Mouse (Mus musculus): Measurements from ENCODE around the gene Leap2. TPM values are rescaled to one million over a fixed set of nuclear protein-coding genes. Genes with fewer than 3 reads are reported as not detected.

The Leap2 gene
- polyA plus RNA-seq (2016; fragmentation: Nextera tagmentation; extraction: Ambion mirVana): not detected in 2 replicates

DNA sequence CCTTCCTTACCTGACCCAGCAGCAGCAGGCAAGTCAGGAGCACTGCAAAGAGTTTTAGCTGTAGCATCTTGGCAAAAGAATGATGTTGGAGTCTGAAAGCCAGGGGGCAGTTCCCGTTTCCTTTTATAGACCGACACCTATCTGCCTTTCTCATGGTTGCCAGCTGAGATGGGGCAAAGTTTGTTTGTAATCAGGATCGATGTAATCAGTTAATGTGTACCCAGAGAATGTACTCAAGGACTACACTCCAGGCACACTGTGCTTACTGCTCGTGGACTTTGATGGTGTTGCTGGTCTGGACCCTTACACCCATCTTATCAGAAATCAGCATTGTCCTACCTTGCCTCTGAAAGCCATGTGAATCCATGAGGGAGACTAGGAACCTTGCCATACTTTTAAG, at the start of gene Leap2:
Gene Leap2 (minus strand): TSS at position 135 of the 400 bp plus-strand sequence.
- Histone ChIP-seq H3K4me2 (no peak within 1 kb of the TSS), H3K27ac (ENCODE audit: poor library complexity, severe bottlenecking) (no peak within 1 kb of the TSS), H3K36me3 (peaks cover 38% of the 10 kb centered on the region), H3K27me3 (replicated peaks) (no peaks in the 10 kb centered on the region), H3K4me3 (no peak within 1 kb of the TSS), H3K9ac (no peak within 1 kb of the TSS), H3K9me3 (replicated peaks) (no peaks in the 10 kb centered on the region), H3K4me1 (replicated peaks) (peaks cover 25% of the 10 kb centered on the region)
- WGBS: 74% methylated on average over 4 of the region's 4 CpGs
- ATAC-seq (ENCODE audit: insufficient number of reproducible peaks, low FRiP score): no peak

DNA sequence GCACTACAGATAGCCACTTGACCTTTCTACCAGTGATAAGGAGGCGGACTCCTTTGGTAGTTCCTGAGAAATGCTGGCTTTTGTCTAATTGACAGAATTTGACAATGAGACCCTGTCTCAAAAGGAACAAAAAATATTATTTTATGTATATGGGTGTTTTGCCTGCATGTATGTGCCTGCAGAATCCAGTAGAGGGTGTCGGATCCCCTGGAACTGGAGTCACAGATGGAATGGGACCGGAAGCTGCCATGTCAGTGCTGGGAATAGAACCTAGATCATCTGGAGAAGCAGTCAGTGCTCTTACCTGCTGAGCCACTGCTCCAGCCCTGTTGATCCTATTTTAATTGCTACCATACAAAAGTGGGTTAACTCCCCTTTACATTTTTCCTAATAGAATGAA, 49.7 kb upstream of the Leap2 start:
- Histone ChIP-seq H3K4me1 (replicated peaks) (peaks cover 11% of the 10 kb centered on the region), H3K9me3 (replicated peaks) (no peaks in the 10 kb centered on the region; the same call in 1 of the 2 replicates), H3K36me3 (no peaks in the 10 kb centered on the region), H3K4me3 (no peak overlapping the region), H3K27ac (ENCODE audit: poor library complexity, severe bottlenecking) (no peak overlapping the region), H3K9ac (no peak overlapping the region), H3K4me2 (no peak overlapping the region), H3K27me3 (replicated peaks) (peaks cover 56% of the 10 kb centered on the region)
- 73% methylated on average over 3 of the region's 3 CpGs for whole genome bisulfite sequencing
- ATAC-seq (ENCODE audit: insufficient number of reproducible peaks, low FRiP score): no peak

DNA sequence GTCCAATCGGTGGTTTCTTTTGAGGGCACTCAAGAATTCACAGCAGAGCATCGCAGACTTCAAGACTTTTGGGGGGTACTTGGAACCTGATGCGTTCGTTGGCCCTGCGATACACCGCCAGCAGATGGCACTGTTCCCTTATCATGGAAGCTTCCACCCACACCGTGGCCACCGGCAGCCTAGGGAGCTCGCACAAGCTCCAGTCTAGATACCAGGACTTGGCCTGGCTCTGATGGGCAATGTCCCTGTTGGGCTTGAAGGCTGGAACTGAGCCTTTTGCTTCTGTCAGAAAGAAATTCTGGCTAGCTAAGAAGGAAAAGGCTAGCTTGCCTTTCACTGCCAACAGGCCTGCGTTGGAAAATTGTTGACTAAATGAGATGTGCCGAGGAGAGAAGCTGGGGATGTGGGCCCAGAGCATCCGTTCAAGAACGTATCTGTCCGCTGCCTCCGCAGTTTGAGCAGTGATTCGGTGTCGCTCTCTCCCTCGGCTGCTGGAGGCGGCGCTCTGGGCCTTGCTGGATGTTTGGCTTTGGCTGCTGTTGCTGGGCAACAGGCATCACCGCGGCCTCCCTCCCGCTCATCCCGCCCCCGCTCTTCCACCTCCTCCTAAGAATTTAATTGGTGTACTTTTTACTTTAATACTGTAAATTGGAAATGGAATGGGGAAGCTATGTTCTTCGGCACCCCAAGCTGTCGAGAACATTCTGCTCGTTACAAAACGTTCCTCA, 47.2 kb upstream of the Leap2 start, which contains the start of gene Gm9837:
Gene Gm9837 (minus strand): TSS at position 512 of the 728 bp plus-strand sequence.
- ATAC-seq (ENCODE audit: insufficient number of reproducible peaks, low FRiP score): 0 out of 2 replicates have a peak, but pooled peaks have one; percentile 70
- Histone ChIP-seq H3K27ac (ENCODE audit: poor library complexity, severe bottlenecking) (no peak within 1 kb of the TSS), H3K27me3 (replicated peaks) (peaks cover 59% of the 10 kb centered on the region), H3K9ac (no peak within 1 kb of the TSS), H3K4me1 (replicated peaks) (peaks cover 20% of the 10 kb centered on the region), H3K4me2 (peak within 1 kb of the TSS; percentile 64), H3K9me3 (replicated peaks) (no peaks in the 10 kb centered on the region; the same call in 1 of the 2 replicates), H3K36me3 (no peaks in the 10 kb centered on the region), H3K4me3 (peak within 1 kb of the TSS; percentile 24)
- WGBS: 4% methylated on average over 29 of the region's 29 CpGs

DNA sequence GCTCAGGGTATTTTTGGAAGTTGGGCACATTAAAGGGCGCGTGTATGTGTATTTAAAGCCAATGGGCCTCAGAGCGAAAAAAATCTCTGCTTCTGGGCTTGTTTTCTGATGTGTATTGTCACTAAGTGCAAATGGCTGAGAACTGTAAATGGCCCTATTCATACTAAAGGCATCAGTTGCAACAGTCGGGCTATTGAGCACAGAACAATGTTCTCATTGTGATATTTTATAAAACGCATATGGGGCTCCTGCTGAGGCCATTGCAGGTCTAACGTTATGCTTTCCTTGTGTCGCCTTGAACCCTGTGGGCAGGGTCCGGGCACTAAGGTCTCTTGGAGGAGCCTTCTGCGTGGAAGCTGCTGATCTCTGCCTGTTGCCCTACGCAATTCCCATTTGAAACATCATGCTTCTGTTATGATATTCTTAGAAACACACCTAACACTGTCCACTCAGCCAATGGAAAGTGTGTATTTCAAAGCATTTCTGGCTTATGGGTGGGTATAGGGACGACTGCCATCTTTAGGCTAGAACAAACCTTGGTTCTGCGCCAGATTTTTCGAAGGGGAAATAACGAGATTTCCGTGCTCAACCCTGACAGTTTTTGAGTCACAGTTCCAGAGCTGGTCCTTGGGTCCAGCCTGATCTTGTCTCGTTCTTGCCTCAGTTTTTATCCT, 46.5 kb upstream of the Leap2 start:
- Histone ChIP-seq H3K27ac (ENCODE audit: poor library complexity, severe bottlenecking) (no peak overlapping the region), H3K36me3 (0 out of 2 replicates have a peak, but pooled peaks cover 3% of the 10 kb centered on the region), H3K9me3 (replicated peaks) (no peaks in the 10 kb centered on the region; the same call in 1 of the 2 replicates), H3K4me2 (peak overlapping the region; percentile 64), H3K4me3 (no peak overlapping the region), H3K9ac (no peak overlapping the region), H3K4me1 (replicated peaks) (peaks cover 20% of the 10 kb centered on the region), H3K27me3 (replicated peaks) (peaks cover 59% of the 10 kb centered on the region)
- 37% methylated on average over 16 of the region's 16 CpGs for WGBS
- no peak for ATAC-seq (ENCODE audit: insufficient number of reproducible peaks, low FRiP score)

DNA sequence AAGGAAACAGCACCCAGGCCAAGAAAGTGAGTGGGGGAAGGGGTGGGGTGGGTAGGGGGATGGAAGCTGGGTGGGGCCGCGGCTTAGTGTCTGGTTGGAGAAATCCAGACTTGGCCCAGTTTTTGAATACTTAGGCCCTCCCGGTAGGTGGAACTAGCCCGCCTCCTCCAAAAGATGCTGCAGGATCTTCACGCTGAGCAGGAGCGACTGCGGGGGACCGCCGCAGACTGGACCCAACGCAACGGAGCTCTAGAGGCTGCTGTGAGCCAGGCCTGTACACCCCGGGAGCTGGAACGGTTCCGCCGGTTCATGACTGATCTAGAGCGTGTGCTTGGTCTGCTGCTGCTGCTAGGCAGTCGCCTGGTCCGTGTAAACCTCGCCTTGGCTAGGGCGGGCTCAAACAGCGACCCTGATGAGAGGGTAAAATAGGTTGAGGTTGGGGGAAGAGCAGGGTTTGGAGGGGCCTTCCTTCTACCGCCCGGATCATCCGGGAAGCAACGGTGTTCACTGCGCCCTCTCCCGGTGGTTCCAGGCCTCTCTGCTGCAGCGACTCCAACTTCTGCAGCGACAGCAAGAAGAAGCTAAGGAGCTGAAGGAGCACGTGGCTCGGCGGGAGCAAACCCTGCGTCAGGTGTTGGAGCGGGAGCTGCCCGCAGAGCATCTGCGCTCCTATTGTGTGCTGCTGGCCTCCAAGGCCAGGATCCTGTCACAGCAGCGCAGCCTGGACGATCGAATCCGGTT, 43.4 kb upstream of the Leap2 start:
- ATAC-seq (ENCODE audit: insufficient number of reproducible peaks, low FRiP score): peak; percentile 13; the same call in 1 of the 2 replicates

DNA sequence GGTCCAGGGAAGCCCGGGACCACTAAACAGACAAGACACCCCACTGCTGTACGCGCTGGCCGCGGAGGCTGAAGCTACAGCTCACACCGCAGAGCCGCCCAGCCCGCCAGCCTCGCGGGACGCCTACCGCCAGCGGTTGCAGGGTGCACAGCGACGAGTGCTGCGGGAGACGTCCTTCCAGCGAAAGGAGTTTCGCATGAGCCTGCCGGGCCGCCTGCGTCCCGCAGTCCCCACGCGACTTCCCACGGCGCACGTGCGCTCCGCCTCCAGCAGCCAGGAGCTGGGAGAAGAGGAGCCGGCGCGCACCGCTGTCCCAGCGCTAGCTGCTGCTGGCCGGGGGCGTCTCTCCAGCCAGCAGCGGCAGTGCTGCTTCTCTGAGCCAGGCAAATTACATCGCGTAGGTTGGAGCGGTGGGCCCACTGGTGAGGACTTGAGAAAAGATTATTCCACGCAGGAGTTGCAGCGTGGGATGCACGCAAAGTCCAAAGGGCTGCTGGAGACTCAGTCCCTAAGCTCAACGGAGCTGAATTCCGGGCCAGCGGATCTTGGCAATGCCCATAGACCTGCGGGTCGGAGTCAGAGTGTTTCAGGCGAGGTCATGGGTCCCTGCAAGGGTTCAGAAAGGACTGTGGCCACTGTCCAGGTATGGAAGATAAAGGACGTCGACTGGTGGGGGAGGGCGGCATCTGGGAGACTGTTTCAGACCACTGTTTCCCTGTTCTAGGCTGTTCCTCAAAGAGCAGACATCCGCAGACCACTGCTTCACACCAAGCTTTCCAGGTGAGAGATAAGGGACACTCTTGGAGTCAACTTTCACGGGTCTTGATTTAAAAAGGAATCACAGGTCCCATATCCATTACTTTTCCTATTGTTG, 40.8 kb upstream of the Leap2 start:
- no peak for ATAC-seq (ENCODE audit: insufficient number of reproducible peaks, low FRiP score)
- H3K9me3 ChIP-seq (replicated peaks): no peaks in the 10 kb centered on the region
- peaks cover 68% of the 10 kb centered on the region for H3K27me3 ChIP-seq (replicated peaks)
- peak overlapping the region; percentile 47 for H3K9ac ChIP-seq
- peak overlapping the region; percentile 81 for H3K4me2 ChIP-seq
- 8% methylated on average over 55 of the region's 55 CpGs for WGBS
- peak overlapping the region; percentile 49 for H3K4me3 ChIP-seq
- H3K4me1 ChIP-seq (replicated peaks): peaks cover 21% of the 10 kb centered on the region
- no peak overlapping the region for H3K27ac ChIP-seq (ENCODE audit: poor library complexity, severe bottlenecking)
- H3K36me3 ChIP-seq: 0 out of 2 replicates have a peak, but pooled peaks cover 3% of the 10 kb centered on the region

More for the DNA sequence above, 43.4 kb upstream of the Leap2 start:
- H3K27me3 ChIP-seq (replicated peaks): peaks cover 72% of the 10 kb centered on the region
- WGBS: 8% methylated on average over 40 of the region's 40 CpGs
- H3K36me3 ChIP-seq: 0 out of 2 replicates have a peak, but pooled peaks cover 3% of the 10 kb centered on the region
- peaks cover 31% of the 10 kb centered on the region for H3K4me1 ChIP-seq (replicated peaks)
- H3K9ac ChIP-seq: peak overlapping the region; percentile 53
- H3K4me2 ChIP-seq: peak overlapping the region; percentile 68
- H3K4me3 ChIP-seq: peak overlapping the region; percentile 39
- no peaks in the 10 kb centered on the region for H3K9me3 ChIP-seq (replicated peaks)
- H3K27ac ChIP-seq (ENCODE audit: poor library complexity, severe bottlenecking): no peak overlapping the region

DNA sequence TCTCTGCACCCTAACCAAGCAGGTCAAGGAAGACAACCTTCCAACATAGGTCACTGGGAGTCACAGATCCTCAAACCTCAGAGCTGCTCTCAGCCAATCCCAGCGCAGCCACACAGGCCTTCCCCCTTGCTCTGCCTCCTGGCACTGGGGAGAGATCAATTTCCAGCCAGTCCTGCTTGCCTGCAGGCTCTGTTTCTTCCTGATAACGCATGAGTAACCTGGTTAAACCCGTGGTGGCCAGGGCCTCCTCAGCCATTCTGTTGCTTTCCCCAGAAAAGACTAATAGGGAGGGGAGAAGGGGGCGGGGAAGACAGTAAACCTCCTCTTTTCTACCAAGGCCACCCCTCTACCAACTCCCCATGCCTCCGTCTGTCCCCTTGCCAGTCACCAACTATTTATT, 38.8 kb upstream of the Leap2 start:
- Histone ChIP-seq H3K4me1 (replicated peaks) (peaks cover 19% of the 10 kb centered on the region), H3K4me3 (no peak overlapping the region), H3K9me3 (replicated peaks) (no peaks in the 10 kb centered on the region), H3K4me2 (no peak overlapping the region), H3K27me3 (replicated peaks) (peaks cover 72% of the 10 kb centered on the region), H3K9ac (no peak overlapping the region), H3K36me3 (0 out of 2 replicates have a peak, but pooled peaks cover 3% of the 10 kb centered on the region), H3K27ac (ENCODE audit: poor library complexity, severe bottlenecking) (no peak overlapping the region)
- no peak for ATAC-seq (ENCODE audit: insufficient number of reproducible peaks, low FRiP score)
- 30% methylated on average over 5 of the region's 5 CpGs for WGBS

DNA sequence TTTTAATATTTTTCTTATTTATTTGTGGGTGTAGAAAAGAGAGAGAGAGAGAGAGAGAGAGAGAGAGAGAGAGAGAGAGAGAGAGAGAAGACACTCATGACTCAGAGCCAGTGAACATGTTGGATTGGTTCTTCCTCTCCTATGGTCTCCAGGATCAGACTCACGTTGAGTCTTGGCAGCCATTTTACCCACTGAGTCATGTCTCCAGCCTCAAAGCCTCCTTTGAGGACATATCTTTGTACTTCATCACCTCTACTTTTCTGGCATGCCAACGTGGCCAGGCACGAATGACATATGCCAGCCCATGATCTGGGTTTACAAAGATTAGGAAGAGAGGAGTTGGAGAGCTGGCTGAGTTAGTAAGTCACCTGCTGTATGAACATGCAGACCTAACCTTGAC, 37.2 kb upstream of the Leap2 start:
- H3K36me3 ChIP-seq: 0 out of 2 replicates have a peak, but pooled peaks cover 3% of the 10 kb centered on the region
- no peak for ATAC-seq (ENCODE audit: insufficient number of reproducible peaks, low FRiP score)
- no peak overlapping the region for H3K4me2 ChIP-seq
- no peak overlapping the region for H3K9ac ChIP-seq
- H3K27ac ChIP-seq (ENCODE audit: poor library complexity, severe bottlenecking): no peak overlapping the region
- H3K9me3 ChIP-seq (replicated peaks): no peaks in the 10 kb centered on the region
- peaks cover 12% of the 10 kb centered on the region for H3K4me1 ChIP-seq (replicated peaks)
- H3K27me3 ChIP-seq (replicated peaks): peaks cover 58% of the 10 kb centered on the region
- no peak overlapping the region for H3K4me3 ChIP-seq
- WGBS: 48% methylated on average over 3 of the region's 3 CpGs

DNA sequence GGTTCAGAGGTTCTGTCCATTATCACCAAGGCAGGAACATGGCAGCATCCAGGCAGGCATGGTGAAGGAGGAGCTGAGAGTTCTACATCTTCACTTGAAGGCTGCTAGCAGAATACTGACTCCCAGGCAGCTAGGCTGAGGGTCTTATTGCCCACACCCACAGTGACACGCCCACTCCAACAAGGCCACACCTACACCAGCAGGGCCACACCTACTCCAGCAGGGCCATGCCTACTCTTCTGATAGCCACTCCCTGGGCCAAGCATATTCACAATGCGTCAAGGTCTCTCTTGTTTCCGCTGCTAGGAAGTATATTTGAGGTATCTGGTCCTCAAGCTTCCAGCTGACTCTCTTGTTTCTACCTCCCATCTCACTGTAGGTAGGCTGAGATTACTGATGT, 36.0 kb upstream of the Leap2 start:
- H3K27ac ChIP-seq (ENCODE audit: poor library complexity, severe bottlenecking): no peak overlapping the region
- 64% methylated on average over 3 of the region's 3 CpGs for WGBS
- no peaks in the 10 kb centered on the region for H3K9me3 ChIP-seq (replicated peaks)
- no peak overlapping the region for H3K4me2 ChIP-seq
- no peaks in the 10 kb centered on the region for H3K36me3 ChIP-seq
- no peak for ATAC-seq (ENCODE audit: insufficient number of reproducible peaks, low FRiP score)
- H3K4me1 ChIP-seq (replicated peaks): peaks cover 11% of the 10 kb centered on the region
- no peak overlapping the region for H3K4me3 ChIP-seq
- peaks cover 47% of the 10 kb centered on the region for H3K27me3 ChIP-seq (replicated peaks)
- H3K9ac ChIP-seq: no peak overlapping the region

DNA sequence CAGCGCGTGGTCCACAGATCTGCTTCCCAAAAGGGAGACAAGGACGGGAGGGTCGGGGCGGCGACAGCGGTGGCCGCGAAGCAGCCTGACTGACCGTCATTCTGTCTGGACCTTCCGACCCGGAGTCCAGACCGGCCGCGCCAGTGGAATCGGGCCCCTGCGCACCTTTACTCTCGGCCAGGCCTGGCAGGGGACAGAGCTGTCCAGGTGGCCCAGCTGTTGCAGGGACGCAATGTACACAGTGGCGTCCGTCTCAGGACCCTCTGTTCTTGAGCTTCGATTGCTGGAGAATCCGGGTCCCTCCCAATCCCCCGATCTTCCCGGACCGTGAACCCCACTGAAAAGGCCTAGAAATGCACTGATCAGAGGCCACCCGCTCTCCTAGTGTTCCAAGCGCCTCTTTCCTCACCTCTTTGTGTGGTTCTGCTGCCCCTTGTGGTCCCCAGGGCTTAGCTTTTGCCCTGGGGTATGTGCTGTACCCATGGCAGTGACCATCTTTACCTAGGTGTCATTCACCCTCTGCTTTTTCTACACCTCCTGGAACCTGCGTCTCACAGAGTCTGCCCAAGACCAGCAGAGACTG, 34.5 kb upstream of the Leap2 start:
- no peaks in the 10 kb centered on the region for H3K36me3 ChIP-seq
- peak overlapping the region; percentile 75 for H3K9ac ChIP-seq
- WGBS: 3% methylated on average over 29 of the region's 29 CpGs
- peaks cover 31% of the 10 kb centered on the region for H3K27me3 ChIP-seq (replicated peaks)
- peak overlapping the region; percentile 58 for H3K4me3 ChIP-seq
- H3K9me3 ChIP-seq (replicated peaks): no peaks in the 10 kb centered on the region
- H3K4me2 ChIP-seq: peak overlapping the region; percentile 87
- H3K4me1 ChIP-seq (replicated peaks): no peaks in the 10 kb centered on the region; the same call in 1 of the 2 replicates
- peak; percentile 24; the same call in 1 of the 2 replicates for ATAC-seq (ENCODE audit: insufficient number of reproducible peaks, low FRiP score)
- H3K27ac ChIP-seq (ENCODE audit: poor library complexity, severe bottlenecking): peak overlapping the region; percentile 14; the same call in 1 of the 2 replicates
